Mouse (Mus musculus): ENCODE measurements around the gene Bicra. TPM values are rescaled to one million over a fixed set of nuclear protein-coding genes. Genes with fewer than 3 reads are reported as not detected.

Bicra gene
- polyA plus RNA-seq, 1 experiment from 2014 or later, result 1.6 TPM

DNA sequence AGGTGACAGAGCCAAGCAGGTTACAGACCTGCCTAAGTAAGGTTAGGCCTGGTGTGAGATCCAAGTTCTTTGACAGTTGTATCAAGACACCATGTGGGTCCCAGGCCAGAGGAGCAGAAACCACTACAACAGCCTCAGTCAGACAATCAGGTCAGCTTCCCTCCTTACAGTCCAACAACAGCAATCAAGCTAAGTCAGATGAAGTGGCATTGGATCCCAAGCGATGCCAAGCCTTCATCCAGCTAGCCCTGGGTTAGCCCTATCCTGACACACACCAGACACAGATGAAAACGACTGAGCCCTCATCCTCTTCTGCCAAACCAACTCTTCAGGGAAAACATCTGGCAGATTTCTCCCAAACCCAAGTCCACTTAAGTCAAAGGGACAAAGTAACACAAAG is 2.2 kb downstream of the Bicra start:
- no peak for ATAC-seq
- Histone ChIP-seq H3K27ac (ENCODE audit: low read depth, low read length) (no peak overlapping the region), H3K36me3 (ENCODE audit: control insufficient read depth, insufficient read depth) (no peaks in the 10 kb centered on the region), H3K27me3 (replicated peaks; ENCODE audit: control insufficient read depth, insufficient read depth, low read length) (no peaks in the 10 kb centered on the region), H3K4me2 (replicated peaks; ENCODE audit: low read depth) (peak overlapping the region; percentile 95; the same call in 1 of the 2 replicates), H3K9ac (ENCODE audit: low read depth, low read length) (no peak overlapping the region), H3K4me1 (replicated peaks; ENCODE audit: control insufficient read depth, insufficient read depth, low read length) (peaks cover 17% of the 10 kb centered on the region; the same call in 1 of the 2 replicates), H3K9me3 (ENCODE audit: control insufficient read depth) (no peaks in the 10 kb centered on the region), H3K4me3 (ENCODE audit: low read depth, low read length) (no peak overlapping the region)
- WGBS, result 56% methylated on average over 2 of the region's 2 CpGs
- no peak for TF ChIP-seq CTCF (IDR thresholded peaks at IDR 0.05; ENCODE audit: low read depth)

DNA sequence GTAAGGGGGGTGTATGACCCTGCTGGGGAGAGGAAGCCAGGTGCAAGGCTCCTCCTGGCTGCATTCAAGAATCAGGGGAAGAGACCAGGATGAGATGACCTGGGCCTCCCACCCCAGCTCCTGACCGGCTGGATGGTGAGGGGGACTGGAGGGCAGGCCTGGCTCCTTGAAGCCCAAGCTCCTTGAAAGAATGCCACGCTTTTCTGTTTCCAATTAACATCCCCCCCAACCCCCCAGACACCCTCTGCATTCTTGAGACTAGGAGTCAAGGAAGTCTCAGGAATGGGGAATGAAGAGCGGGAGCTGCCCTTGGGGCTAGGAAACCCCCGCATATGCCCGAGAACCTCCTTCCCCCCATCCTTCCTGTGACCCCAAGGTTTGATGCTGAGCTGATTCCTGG is 3.2 kb downstream of the Bicra start:
- Histone ChIP-seq H3K27me3 (replicated peaks; ENCODE audit: control insufficient read depth, insufficient read depth, low read length) (no peaks in the 10 kb centered on the region), H3K36me3 (ENCODE audit: control insufficient read depth, insufficient read depth) (no peaks in the 10 kb centered on the region), H3K27ac (ENCODE audit: low read depth, low read length) (no peak overlapping the region), H3K4me3 (ENCODE audit: low read depth, low read length) (no peak overlapping the region), H3K9me3 (ENCODE audit: control insufficient read depth) (no peaks in the 10 kb centered on the region), H3K4me2 (replicated peaks; ENCODE audit: low read depth) (no peak overlapping the region), H3K9ac (ENCODE audit: low read depth, low read length) (no peak overlapping the region), H3K4me1 (replicated peaks; ENCODE audit: control insufficient read depth, insufficient read depth, low read length) (peaks cover 14% of the 10 kb centered on the region; the same call in 1 of the 2 replicates)
- TF ChIP-seq CTCF (IDR thresholded peaks at IDR 0.05; ENCODE audit: low read depth), result no peak
- WGBS, result 51% methylated on average over 5 of the region's 5 CpGs
- no peak for ATAC-seq

- ATAC-seq, result no peak
- Histone ChIP-seq H3K27ac (ENCODE audit: low read depth, low read length) (peak overlapping the region; percentile 50; the same call in 1 of the 2 replicates), H3K27me3 (replicated peaks; ENCODE audit: control insufficient read depth, insufficient read depth, low read length) (no peaks in the 10 kb centered on the region), H3K4me2 (replicated peaks; ENCODE audit: low read depth) (no peak overlapping the region; the same call in 1 of the 2 replicates), H3K4me1 (replicated peaks; ENCODE audit: control insufficient read depth, insufficient read depth, low read length) (peaks cover 11% of the 10 kb centered on the region; the same call in 1 of the 2 replicates), H3K36me3 (ENCODE audit: control insufficient read depth, insufficient read depth) (no peaks in the 10 kb centered on the region), H3K9me3 (ENCODE audit: control insufficient read depth) (no peaks in the 10 kb centered on the region), H3K9ac (ENCODE audit: low read depth, low read length) (no peak overlapping the region), H3K4me3 (ENCODE audit: low read depth, low read length) (no peak overlapping the region)
- 56% methylated on average over 3 of the region's 3 CpGs for WGBS
- TF ChIP-seq CTCF (IDR thresholded peaks at IDR 0.05; ENCODE audit: low read depth), result no peak
Measured at GRCm38 (mm10) chr7:16043861-16044435, 3.8 kb downstream of the Bicra start.

GRCm38 (mm10) chr7:16042850-16043775 is 4.6 kb downstream of the Bicra start:
- Histone ChIP-seq H3K27me3 (replicated peaks; ENCODE audit: control insufficient read depth, insufficient read depth, low read length) (no peaks in the 10 kb centered on the region), H3K4me1 (replicated peaks; ENCODE audit: control insufficient read depth, insufficient read depth, low read length) (peaks cover 11% of the 10 kb centered on the region; the same call in 1 of the 2 replicates), H3K9me3 (ENCODE audit: control insufficient read depth) (no peaks in the 10 kb centered on the region), H3K9ac (ENCODE audit: low read depth, low read length) (no peak overlapping the region), H3K4me3 (ENCODE audit: low read depth, low read length) (no peak overlapping the region), H3K27ac (ENCODE audit: low read depth, low read length) (peak overlapping the region; percentile 41), H3K4me2 (replicated peaks; ENCODE audit: low read depth) (peak overlapping the region; percentile 17), H3K36me3 (ENCODE audit: control insufficient read depth, insufficient read depth) (no peaks in the 10 kb centered on the region)
- ATAC-seq, result no peak
- 62% methylated on average over 10 of the region's 10 CpGs for WGBS
- peak; percentile 17; the same call in 1 of the 2 replicates for TF ChIP-seq CTCF (IDR thresholded peaks at IDR 0.05; ENCODE audit: low read depth)

- Histone ChIP-seq H3K27me3 (replicated peaks; ENCODE audit: control insufficient read depth, insufficient read depth, low read length) (no peaks in the 10 kb centered on the region), H3K27ac (ENCODE audit: low read depth, low read length) (no peak overlapping the region), H3K4me2 (replicated peaks; ENCODE audit: low read depth) (no peak overlapping the region), H3K36me3 (ENCODE audit: control insufficient read depth, insufficient read depth) (no peaks in the 10 kb centered on the region), H3K9ac (ENCODE audit: low read depth, low read length) (no peak overlapping the region), H3K4me3 (ENCODE audit: low read depth, low read length) (no peak overlapping the region), H3K9me3 (ENCODE audit: control insufficient read depth) (no peaks in the 10 kb centered on the region), H3K4me1 (replicated peaks; ENCODE audit: control insufficient read depth, insufficient read depth, low read length) (peaks cover 8% of the 10 kb centered on the region; the same call in 1 of the 2 replicates)
- ATAC-seq, result no peak
- 83% methylated on average over 2 of the region's 2 CpGs for WGBS
- TF ChIP-seq CTCF (IDR thresholded peaks at IDR 0.05; ENCODE audit: low read depth), result no peak
Measured at GRCm38 (mm10) chr7:16041208-16041607, 6.5 kb downstream of the Bicra start.

DNA sequence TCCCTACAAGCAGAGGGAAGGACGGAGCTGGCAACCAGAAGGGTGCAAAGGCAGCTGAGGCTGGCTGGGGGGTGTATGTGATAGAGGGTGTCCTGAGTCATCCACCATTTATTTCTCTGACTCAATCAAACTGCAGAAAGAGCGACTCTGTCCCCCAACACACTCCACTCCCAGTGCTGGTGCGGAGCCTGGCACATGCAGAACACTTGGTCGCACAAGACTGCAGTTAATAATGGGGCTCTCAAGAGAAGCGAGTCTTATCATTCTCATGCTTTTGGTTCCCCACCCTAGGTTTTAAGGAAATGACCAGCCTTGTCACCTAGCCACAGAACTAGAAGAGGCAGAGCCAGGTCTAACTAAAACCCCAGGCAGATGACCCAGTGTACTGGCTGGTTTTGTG is 8.4 kb downstream of the Bicra start:
- Histone ChIP-seq H3K4me1 (replicated peaks; ENCODE audit: control insufficient read depth, insufficient read depth, low read length) (no peaks in the 10 kb centered on the region), H3K36me3 (ENCODE audit: control insufficient read depth, insufficient read depth) (no peaks in the 10 kb centered on the region), H3K27me3 (replicated peaks; ENCODE audit: control insufficient read depth, insufficient read depth, low read length) (no peaks in the 10 kb centered on the region), H3K4me2 (replicated peaks; ENCODE audit: low read depth) (no peak overlapping the region), H3K9ac (ENCODE audit: low read depth, low read length) (no peak overlapping the region), H3K9me3 (ENCODE audit: control insufficient read depth) (no peaks in the 10 kb centered on the region), H3K4me3 (ENCODE audit: low read depth, low read length) (no peak overlapping the region), H3K27ac (ENCODE audit: low read depth, low read length) (no peak overlapping the region)
- ATAC-seq, result no peak
- no peak for TF ChIP-seq CTCF (IDR thresholded peaks at IDR 0.05; ENCODE audit: low read depth)
- 93% methylated on average over 5 of the region's 5 CpGs for WGBS
